Mouse (Mus musculus): ENCODE results near the gene Madd.
A peak's percentile ranks its signal among the peaks of the same experiment; 100 is the strongest.

Gene Madd

DNA sequence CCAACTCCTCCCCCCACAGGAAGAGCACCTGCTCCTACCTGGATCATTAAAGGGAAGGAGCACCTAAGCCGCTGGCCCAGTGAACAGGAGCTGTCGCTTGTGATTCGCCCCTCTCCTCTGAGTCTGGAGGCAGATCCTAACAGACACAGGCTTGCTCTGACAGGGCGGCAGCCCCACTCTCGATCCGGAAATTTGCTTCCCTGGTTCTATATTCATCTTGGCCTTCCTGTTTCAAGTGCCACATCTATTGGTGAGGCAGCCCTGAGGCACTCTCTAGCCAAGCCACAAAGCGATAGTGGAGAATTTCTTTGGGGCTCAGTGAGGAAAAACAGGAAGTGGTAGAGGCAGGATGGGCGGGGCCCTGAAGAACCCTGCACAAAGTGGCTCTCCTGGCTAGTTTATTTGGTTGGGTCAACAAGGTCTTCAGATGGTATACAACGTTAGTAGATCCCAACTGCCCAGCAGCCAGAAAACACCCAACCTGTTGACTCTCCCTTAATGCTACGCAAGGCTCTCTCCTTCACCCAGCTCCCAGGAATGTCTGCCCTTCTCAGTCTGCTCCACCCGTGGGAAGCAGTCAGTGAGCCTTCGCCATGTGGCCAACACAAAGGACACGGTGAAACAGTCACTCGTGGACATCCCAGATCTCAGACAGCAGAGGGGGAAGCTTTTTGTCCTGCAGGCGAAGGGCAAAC, at the start of gene Madd:
Gene Madd (minus strand): TSS at position 127 of the 695 bp plus-strand sequence.
- peak in 1 of 2 experiments; percentile 33 for DNase-seq (ENCODE audit: low spot score in 2 of 2)

DNA sequence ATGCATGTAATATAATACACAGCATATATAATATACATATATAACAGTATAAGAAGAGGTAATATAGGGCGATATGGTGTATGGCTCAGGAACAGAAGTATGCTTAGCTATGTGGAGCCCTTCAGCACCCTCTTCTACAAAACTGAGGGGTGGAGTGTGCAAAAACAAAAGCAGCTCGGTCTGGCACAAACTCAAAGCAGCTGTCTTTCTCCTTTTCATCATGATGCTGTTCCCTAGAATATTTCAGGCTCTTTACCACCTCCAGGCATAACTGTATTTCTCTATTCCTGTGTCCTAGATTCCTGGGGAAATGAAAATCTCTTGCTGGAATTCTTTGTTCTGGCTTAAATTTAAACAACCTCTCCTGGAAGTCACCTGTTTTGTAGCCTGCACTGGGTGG, 46.1 kb upstream of the Madd start:
- DNase-seq (ENCODE audit: low spot score in 2 of 2), result no peak

DNA sequence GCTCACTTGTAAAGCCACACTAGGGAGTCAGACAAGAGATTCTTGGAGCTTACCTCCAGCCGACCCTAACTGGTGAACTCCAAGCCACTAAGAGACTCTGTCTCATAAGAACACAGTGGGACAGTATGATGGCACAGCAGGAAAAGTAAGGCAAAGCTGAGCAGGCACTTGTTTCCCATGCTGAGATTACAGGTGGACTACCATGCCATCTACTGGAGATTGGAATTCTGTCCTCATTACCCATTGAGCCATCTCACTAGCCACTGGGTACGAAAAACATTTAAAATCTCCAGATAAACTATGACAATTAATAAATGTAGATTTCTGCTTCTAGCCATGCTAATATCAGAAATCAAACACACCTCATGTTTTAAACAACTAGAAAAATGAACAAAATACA, 40.0 kb upstream of the Madd start:
- DNase-seq (ENCODE audit: low spot score in 2 of 2), result no peak

- DNase-seq (ENCODE audit: low spot score in 2 of 2), result no peak
Observed at GRCm38 (mm10) chr2:91220501-91220900, 36.9 kb upstream of the Madd start.

DNA sequence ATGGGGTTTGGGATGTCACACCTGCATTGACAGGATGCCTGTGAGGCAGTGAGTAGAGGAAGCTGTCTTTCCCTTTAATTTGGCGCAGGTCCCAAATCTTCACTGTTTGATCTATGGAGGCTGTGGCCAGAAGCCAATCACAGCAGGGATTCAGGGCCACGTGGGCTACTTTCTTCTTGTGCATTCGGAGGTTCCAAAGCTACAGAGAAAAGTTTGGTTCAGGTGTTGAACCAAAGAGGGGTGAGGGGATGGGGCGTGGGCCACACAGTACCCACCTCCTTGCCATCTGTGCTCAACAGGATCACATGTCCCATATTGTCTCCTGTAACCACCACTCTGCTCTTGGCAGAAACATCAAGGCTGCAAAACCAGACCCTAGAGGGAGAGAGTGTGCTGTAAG, 33.4 kb upstream of the Madd start:
- DNase-seq (ENCODE audit: low spot score in 2 of 2), result no peak

GRCm38 (mm10) chr2:91213311-91213710, 29.7 kb upstream of the Madd start:
- DNase-seq (ENCODE audit: low spot score in 2 of 2), result no peak

DNA sequence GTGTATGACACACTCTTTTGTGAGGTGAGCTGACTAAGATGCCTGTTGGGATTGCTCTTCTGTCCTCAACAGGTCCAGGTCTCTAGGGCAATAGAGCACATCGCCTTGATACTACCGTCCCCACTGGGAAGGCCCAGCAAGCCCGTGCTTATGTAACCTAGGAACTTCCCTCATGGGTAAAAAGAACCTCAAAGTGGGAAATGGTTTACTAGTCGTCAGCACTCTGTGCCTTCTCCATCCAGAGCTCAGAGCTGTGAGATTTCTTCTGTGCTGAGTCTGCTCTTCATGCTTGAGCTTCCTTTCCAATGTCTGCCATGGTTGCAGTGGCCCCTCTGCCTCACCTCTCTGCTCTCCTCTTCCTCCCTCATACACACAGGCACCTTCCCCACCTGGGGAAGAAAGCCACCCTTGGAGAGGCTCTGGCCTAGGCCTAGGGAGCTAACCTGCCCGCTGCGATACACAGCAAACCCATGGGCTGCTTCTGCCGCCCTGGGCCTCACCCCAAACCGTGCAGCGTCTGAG, 22.7 kb upstream of the Madd start:
- no peak for DNase-seq (ENCODE audit: low spot score in 2 of 2)

- no peak for DNase-seq (ENCODE audit: low spot score in 2 of 2)
Observed at GRCm38 (mm10) chr2:91202972-91203656, 19.5 kb upstream of the Madd start.

DNA sequence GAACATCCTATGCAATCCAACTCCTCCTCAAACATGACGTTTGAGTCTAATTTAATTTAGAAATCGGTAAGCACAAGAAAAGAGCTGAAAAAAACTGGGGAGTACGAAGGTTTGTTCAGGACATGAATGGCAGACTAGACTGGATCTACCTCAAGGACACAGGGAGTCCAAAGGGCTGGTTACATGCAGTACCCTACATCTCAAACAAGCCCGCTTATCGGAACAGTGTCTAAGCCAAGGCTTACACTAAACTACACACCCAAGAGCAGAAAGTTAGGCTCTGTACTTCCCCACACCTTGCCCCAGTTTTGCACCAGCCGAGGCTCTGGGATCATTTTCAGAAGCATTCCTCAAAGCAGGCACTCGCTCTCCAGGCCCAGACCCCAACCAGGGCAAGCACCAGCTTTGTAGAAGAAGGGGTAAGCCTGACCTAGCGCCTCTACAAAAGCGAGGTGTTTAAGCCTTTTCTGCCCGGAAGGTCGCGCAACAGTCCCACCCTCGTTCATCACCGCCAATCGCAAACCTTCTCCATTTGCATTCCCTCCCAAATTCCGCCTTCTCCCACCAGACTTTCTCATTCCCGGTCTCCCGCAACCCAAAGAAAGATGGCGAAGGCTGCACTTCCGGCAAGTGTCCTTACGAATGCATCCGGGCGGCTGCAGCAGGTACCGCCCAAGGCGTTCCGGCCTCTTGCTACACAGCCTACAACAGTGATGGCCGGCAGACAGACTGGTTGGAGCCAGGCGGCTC, 18.8 kb upstream of the Madd start, which contains the start of the genes Nr1h3 and Acp2:
Gene Nr1h3 (minus strand): TSS at position 613 of the 750 bp plus-strand sequence.
Gene Acp2 (plus strand): TSS at position 664 of the 750 bp plus-strand sequence.
- DNase-seq (ENCODE audit: low spot score in 2 of 2), result peak; percentile 94

- no peak for DNase-seq (ENCODE audit: low spot score in 2 of 2)
Observed at GRCm38 (mm10) chr2:91198888-91199287, 15.3 kb upstream of the Madd start.

DNA sequence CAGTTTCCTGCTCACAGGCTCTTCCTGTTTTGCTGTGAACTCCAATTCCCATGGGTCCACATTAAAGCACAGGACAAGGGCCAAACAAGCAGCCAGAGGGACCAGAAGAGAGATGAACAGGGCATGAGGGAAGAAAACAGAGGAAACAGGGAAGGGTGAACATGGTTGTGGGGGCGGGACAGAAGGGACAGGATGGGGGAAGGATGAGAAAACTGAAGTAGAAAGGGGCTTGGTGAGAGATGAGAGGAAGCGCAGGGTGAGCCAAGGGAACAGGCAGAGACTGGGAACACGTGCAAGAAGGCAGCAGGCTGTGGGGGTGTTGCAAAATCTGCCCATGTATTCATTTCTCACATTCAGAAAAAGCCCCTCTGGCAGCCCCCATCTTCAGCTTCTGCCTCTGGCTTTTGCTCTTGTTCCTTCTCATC, 13.0 kb upstream of the Madd start:
- DNase-seq (ENCODE audit: low spot score in 2 of 2), result peak in 1 of 2 experiments; percentile 38

GRCm38 (mm10) chr2:91194624-91195332, 11.1 kb upstream of the Madd start:
- DNase-seq (ENCODE audit: low spot score in 2 of 2), result peak; percentile 79 to 92

DNA sequence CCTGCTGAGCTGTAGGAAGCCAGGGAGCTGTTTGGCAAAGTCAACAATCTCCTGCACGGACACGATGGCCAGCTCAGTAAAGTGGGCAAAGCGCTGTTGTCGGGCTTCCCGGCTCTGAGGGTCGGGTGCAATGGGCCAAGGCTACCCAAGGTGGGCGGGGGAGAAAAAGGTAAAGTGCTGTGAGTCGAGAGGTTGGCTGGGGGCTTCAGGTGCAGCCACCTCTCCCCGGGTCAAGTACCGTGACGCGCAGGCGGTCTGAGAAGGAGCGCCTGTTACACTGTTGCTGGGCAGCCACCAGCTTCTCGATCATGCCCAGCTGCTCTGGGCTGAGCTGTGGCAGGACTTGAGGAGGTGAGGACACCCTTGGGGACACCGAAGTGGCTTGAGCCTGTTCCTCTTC, 6.9 kb upstream of the Madd start:
- DNase-seq (ENCODE audit: low spot score in 2 of 2), result no peak

GRCm38 (mm10) chr2:91187431-91187830, 3.8 kb upstream of the Madd start:
- DNase-seq (ENCODE audit: low spot score in 2 of 2), result no peak

GRCm38 (mm10) chr2:91186208-91186607, 2.6 kb upstream of the Madd start:
- DNase-seq (ENCODE audit: low spot score in 2 of 2), result no peak

DNA sequence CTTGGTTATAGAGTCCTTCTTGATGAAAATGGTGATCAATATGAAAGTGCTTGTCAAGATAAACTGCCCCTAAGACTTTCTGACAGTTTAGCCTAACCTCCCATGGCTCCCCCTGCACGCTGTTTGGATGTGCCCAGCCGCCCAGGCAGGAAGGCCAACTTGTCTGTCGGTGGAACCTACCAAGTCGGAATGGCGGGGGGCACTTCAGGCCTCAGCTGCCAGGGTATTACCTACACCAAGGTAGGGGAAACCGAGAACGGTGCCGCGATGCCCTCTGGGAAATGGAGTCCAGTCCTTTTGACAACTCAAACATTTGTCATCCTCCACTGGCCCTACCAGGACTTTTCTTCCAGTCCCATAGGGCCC, 506 bp downstream of the Madd start:
- DNase-seq (ENCODE audit: low spot score in 2 of 2), result peak; percentile 93

DNA sequence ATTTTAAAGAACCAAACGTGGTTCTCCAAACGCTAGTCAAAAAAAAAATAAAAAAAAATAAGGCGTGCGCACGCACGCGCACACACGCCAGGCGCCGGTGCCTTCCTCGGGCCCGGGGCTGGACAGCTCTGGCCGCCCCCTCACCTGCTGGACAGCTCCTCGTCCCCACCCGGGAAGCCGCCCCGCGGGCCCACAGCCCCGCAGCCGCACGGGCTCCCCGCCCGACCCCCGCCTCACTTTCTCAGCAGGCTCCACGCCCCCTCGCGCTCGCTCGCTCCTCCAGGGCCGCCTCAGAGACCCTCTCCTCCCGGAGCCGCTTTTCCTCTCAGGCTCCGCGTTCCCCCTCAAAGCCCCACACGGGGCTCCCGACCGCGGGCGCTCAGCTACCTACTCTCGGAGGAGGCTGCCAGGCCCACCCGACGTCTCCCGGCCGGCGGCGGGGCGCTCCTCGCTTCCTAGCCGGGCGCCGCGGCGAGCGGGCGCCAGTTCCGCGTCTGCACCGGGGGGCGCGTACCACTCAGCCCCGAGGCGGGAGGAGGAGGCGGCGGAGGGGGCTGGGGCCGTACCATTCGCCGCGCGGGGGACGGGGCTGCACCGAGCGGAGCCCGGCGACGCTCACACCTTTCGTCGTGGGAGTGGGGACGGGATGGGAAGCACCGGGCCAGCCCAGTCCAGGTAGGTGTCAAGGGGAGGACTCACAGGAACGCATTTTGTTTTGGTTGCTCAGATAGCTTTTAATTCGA, 1.1 kb downstream of the Madd start:
- peak; percentile 56 to 62 for DNase-seq (ENCODE audit: low spot score in 2 of 2)

GRCm38 (mm10) chr2:91182016-91182404, 1.6 kb downstream of the Madd start:
- DNase-seq (ENCODE audit: low spot score in 2 of 2), result no peak

- no peak for DNase-seq (ENCODE audit: low spot score in 2 of 2)
Observed at GRCm38 (mm10) chr2:91180706-91181105, 2.9 kb downstream of the Madd start.

DNA sequence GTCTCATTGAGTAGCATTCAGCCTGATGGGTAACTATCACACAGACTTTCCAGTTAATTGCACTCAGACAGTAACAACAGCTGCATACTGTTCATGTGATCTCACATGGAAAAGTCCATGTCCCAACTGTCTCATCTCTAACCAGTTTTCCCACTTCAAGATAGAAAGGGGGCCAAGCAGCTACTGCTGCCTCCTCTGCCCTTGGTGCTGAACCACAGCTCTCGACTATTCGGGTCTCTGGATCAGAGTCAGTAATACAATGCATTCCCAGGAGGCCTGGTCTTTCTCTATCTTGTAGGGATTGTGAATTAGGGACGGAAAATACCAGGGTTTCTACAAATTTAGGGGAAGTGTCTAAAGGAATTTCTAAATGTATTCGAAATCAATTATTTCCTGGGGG, 3.8 kb downstream of the Madd start:
- DNase-seq (ENCODE audit: low spot score in 2 of 2), result no peak

GRCm38 (mm10) chr2:91176234-91176633, 7.4 kb downstream of the Madd start:
- DNase-seq (ENCODE audit: low spot score in 2 of 2), result no peak

Measured in urinary bladder, postnatal 36 days (tissue).